Mouse (Mus musculus): ENCODE data around the gene Sox21.

Sox21 gene

DNA sequence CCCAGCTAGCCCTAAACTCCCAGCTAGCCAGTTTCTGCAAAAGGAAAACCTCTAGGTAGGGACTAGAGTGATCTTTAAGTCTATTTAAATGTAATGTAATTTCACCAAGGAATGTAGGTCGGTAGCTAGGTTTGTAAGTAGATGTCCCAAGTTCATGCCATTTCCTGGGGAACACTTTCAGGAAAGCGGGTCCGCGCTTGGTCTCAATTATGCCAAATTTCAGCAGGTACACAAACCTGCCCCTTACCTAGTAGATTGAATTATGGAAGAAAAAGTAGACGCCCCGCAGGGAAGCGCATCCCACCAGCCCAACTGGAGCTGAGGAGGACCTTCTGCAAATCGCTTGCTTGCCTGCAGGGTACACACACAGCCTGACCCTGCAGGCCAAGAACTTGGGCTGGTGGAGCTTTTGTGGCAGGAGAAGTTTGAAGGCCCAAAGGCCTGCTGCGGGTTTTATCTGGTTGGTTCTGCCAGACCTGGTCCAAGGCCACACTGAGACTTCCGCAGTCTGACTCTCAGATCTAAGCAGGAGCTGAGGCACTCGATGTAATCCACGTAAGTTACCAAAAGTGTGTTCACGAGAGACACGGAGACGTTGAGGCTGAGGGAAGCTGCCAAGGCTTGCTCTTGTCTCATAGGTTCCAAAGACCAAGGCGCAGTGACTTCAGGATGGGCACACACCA lies 11.6 kb downstream of the Sox21 start:
- no peak for DNase-seq

DNA sequence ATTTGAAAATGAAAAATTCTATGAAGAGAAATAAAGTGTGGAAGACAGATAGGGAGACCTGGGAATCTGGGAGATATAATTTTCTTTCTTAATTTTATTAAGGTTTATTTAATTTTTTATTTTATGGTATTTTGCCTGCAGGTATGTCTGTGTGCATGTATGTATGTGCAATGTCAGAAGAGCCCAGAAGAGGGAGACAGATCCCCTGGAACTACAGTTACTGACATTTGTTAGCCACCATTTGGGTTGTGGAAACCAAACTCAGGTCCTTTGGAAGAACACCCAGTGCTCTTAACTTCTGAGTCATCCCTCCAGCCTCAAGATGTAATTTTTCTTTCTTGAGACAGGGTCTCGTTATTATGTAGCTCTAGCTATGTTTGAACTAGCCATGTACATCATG lies 15.9 kb downstream of the Sox21 start:
- no peak for DNase-seq

DNA sequence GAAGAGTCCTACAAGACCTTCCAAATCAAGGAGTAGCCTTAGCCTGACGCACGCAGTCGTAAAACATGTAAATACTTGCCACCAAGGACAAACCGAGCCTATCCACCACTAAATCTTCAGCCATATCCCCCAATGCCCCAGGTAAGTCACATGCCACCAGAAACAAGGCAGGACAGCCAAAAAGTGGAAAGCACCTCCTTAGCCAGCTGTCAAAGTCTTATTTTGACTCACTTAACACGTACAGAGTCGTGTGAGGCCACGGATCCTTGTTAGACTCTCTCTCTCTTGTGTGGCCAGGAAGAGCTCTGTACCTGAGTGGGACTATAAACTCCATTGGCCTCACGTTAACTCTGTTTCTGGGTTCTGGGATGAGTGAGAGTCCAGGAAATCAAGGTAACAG lies 20.0 kb downstream of the Sox21 start:
- DNase-seq: no peak

DNA sequence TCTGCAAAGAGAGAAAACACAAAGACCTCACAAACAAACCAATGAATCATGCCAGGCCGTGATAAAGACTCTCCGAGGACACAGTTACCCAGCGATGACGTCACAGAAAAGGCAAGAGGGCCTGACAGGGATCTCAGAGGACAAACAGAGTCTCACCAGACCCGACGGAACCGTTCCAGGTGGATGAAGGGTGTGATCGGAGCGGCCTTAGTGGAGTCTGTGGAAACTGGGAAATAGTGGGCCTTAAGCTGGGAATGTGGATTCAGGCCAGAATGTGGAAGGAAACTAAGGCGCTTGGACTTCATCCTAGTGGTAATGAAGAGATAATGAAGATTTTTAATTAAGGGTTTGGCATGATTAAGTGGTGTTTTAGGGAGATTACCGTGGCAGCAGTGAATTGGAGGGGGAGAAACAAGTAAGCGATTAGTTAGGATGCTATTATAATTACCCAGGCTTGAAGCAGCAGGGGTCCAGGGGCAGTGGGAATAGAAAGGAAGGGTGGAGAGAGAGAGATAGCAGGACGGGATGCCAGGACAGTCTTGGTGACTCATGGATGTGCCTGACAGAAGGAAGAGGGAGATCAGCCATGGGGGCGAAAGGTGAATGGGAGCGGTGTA lies 24.5 kb downstream of the Sox21 start:
- no peak for DNase-seq

DNA sequence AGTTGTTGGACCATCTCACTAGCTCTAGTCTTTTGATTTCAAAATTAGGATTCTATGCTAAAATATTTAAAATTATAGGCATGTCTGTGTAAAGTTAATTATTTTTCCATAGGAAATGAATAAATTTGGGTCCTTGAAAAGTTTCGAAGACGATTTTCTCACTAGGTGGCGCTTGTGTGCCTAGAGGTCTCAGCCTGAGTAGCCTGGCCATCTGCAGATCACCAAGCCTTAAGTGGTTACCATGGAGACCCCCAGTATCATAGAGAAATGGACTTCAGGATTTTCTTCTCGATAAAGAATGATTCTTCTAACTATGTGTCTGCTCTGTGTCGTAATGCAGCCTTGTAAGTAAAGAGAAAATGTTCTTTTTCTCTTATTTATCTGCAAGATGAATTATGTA lies 27.2 kb downstream of the Sox21 start:
- no peak for DNase-seq

DNA sequence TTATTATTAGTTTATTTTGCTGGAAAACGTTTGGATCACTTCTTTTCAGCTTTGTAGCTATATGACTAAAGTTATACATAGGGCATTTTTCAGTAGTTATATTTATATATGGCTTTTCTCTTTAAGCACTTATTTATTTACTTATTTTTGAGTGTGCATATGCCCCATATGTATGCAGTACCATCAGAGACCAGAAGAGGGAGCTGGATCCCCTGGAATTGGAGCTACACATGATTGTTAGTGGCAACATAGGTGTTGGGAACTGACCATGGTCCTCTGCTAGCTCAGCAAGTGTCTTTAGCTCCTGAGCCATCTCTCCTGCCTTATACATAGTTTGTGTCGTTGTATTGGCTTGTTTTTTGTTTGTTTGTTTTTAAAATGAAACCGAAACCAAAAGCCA lies 29.5 kb downstream of the Sox21 start:
- DNase-seq: no peak

DNA sequence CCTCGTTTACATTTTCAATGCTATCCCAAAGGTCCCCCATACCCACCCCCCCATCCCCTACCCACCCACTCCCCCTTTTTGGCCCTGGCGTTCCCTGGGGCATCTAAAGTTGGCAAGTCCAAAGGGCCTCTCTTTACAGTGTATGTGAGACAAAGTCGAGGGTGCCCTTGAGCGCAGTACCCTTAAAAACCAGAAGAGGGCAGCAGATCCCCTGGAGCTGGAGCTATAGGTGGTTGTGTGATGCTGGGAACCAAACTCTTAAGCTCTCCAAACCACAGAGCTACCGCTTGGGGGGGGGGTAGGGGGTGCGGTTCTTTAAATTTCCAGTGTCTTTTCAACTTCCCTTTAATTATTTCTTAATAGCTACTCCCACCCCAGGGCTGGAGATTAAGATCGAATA lies 33.8 kb downstream of the Sox21 start:
- DNase-seq: peak; percentile 51 to 54

DNA sequence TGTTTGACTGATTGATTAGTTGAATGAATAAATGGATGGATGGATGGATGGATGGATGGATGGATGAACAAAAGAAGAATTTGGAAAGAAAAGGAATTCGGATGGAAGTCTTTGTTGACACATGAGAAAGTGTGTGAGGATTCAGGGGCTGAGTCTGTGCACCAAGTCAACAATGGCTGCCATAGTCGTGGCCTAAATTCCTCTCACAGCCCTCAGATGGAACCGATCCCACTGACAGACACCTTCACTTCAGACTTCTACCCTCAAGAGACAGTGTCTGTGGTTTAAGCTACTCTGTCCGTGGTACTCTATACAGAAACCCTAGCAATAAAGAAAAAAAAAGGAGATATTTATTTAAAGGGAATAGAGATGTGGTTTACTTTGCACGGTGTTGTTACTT lies 34.8 kb downstream of the Sox21 start:
- no peak for DNase-seq

DNA sequence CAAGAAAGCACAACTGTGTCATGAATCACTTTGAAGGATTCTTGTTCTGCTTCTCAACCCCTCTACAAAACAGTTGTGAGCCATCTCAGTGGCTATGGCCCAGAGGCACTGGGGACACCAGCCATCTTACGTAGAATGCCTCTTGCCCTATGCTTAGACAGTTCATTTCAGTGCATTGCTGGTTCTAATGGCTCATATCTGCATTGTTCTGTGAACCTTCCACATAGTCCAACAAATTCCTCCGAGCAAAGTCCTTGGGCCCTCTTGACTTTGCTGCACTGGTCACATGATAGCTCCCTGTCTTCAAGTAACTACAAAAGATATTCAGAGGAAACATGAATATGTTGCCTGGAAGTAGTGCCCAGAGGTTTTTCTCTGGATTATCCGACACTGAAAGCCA lies 36.1 kb downstream of the Sox21 start:
- no peak for DNase-seq

DNA sequence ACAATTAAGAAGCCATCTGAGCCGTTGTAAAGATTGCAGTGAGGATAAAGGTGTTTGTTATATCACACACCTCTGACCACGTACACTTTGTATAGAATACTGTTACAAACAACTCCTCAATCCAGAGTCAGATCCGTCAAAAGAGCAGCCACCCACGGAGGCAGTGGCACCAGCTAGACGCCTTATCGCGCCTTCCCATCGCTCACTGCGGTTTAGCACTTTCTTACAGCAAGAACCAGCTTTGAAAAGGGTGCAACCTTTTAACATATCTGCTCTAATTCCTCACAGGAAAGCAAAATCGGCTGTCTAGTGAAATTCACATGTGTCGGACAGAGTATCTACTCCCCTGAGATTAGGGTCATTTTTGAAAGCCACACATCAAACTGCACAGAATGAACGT lies 39.8 kb downstream of the Sox21 start:
- DNase-seq: no peak

DNA sequence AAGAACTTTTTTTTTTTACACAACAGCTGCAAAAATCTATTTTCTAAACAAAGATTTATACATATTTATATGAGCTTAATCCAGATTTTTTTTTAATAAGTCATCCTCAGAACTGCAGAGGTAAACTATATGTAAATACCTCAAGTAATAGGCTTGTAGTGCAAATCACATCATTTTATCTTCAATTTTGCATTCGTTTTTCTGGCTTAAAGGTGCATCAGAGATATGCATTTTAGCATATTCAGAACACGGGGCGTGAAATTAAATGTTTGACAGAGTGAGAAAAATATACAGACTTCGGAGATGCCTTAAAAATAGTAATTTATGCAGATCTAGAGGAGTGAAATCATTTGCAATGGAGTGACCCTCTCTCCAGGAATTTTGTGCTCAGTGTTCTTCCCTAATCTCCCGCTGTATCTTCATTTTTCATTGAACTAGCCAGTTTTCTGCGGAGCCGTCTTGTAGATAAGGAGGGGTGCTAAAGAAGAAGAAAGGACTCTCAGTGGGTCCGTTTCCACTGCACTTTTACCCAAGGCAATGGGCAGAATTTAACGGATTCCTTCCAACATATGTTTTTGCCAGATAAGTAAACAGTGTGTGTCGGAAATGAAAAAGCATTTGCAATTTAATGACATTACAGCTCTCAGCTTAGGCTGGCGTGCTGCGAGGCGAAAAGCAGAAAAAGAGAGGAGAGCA lies 42.5 kb downstream of the Sox21 start:
- no peak for DNase-seq

DNA sequence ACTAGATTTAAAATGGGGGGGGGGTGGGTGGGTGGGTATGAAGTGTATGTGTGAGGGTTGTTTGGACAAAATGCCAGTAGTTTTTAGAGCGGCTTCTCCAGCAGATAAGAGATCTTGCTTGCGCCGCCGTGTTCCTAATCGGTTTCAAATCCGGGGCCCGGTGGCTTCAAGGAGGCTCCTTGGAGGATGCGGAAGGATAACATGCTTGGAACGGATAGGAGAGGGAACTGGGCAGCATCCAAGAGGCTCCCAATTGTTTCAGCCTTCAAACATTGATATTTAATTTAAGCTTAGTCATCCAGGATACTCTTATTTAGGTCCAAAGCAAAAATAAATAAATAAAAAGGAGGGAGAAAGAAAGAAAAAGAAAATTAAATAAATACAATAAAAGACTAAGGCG lies 43.2 kb downstream of the Sox21 start:
- DNase-seq: no peak

DNA sequence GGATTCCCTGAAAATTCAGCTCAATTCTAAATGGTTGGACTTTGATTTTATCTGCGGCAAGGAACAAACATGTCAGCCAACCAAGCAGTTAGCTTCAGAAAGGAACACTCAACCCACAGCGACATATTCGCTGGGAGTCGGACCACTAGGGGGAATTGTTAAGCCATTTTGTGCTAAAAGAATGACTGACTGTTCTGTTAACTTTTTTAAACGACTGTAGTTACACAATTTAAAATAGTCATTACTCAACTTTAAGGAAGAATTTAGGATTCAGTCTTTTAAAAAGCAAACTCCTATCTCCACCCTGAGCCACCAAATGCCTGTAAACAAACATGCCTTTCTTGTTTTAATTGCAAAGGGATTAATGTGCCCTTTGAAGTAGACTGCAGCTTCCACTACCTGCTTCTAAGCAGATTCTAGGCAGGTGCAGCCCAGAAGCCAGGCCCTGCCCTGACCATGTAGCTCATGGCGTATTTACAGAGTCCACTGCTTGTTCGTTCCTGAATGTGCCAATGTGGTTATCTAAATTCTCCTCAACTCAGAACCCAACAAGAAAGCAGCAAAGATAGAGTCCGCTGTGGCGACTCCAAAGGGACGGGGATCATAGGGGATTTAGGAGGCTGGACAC lies 43.7 kb downstream of the Sox21 start:
- no peak for DNase-seq

DNA sequence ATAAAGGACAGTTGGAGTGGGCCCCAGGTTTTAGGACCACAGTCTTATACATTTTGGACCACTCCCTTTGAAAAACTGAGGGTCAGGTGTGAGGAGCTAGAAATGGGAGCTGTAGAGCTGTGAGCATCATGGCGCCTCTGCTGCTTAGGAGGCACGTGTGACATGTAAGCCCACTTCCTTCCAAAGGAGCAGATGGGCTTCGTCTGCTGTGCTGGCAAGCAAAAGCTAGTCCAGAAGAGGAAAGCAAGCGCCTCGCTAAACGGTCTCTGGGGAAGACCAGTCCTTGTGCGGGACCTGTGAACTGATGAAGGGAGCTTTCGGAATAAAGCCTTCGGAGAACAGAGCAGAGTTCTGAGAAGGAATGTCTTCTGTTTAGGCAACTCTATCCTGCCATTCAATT lies 45.4 kb downstream of the Sox21 start:
- DNase-seq: no peak

All from B cell, adult 2 months (primary cell).